8 mouse cellular contexts compared by ENCODE assay signal in genomic region chr13:53285261-53285755, GRCm38 (mm10). TPM values are rescaled to one million over a fixed set of nuclear protein-coding genes. Genes with fewer than 3 reads are reported as not detected.
DNase-seq lines count a peak whose midpoint lies in the region; ATAC-seq and TF ChIP-seq lines count a peak whose summit lies in the region.
"Had no signal": no experiment of that assay in that cellular context is flagged by ENCODE, and none has a peak within 500 bp of the region (broad histone marks: within the 10 kb centered on the region; RNA-seq: fewer than 3 reads in every experiment).

No protein-coding gene starts in this region.

- ATAC-seq in forebrain, embryonic 13.5 days = peak; percentile 75
- ATAC-seq in hindbrain, embryonic 15.5 days (ENCODE audit: low FRiP score, low read depth) = no peak

- peak overlapping the region; percentile 69 for H3K4me2 ChIP-seq in forebrain, embryonic 13.5 days
- peak overlapping the region; percentile 66 for H3K4me2 ChIP-seq in hindbrain, embryonic 15.5 days

- no peak for DNase-seq in ES-E14 (ENCODE audit: low read depth, low spot score)
- DNase-seq in lung, postnatal 10 days = peak; percentile 47
- DNase-seq in yolk sac, embryonic 10.5 days (ENCODE audit: low spot score) = peak; percentile 20
- no peak for DNase-seq in left cerebral cortex, adult 18-20 months (ENCODE audit: low spot score in 2 of 2)

- no peaks in the 10 kb centered on the region for H3K36me3 ChIP-seq in E14TG2a.4 (ENCODE audit: insufficient read depth, low read length)
- H3K36me3 ChIP-seq in ES-E14 (ENCODE audit: control insufficient read depth, insufficient read depth, low read length, poor library complexity, severe bottlenecking) = no peaks in the 10 kb centered on the region
- H3K36me3 ChIP-seq in forebrain, embryonic 13.5 days (ENCODE audit: poor library complexity, severe bottlenecking) = no peaks in the 10 kb centered on the region
- no peaks in the 10 kb centered on the region for H3K36me3 ChIP-seq in hindbrain, embryonic 15.5 days

- H3K4me1 ChIP-seq in E14TG2a.4 (replicated peaks; ENCODE audit: low read depth, low read length) = peaks cover 29% of the 10 kb centered on the region
- H3K4me1 ChIP-seq in ES-E14 (ENCODE audit: control insufficient read depth in 2 of 2, insufficient read depth in 2 of 2, low read length in 2 of 2, poor library complexity in 1 of 2) = peaks cover 0 to 3% of the 10 kb centered on the region in 2 experiments; a peak in 2 of 4 replicates
- peaks cover 42% of the 10 kb centered on the region for H3K4me1 ChIP-seq in forebrain, embryonic 13.5 days
- H3K4me1 ChIP-seq in hindbrain, embryonic 15.5 days (replicated peaks) = peaks cover 16% of the 10 kb centered on the region

- peaks cover 74% of the 10 kb centered on the region for H3K27me3 ChIP-seq in E14TG2a.4 (ENCODE audit: insufficient read depth, low read length)
- peaks cover 31% of the 10 kb centered on the region for H3K27me3 ChIP-seq in forebrain, embryonic 13.5 days
- H3K27me3 ChIP-seq in hindbrain, embryonic 15.5 days = peaks cover 16% of the 10 kb centered on the region

- under 1% methylated on average over 35 of the region's 35 CpGs for WGBS in forebrain, embryonic 13.5 days
- under 1% methylated on average over 35 of the region's 35 CpGs for WGBS in hindbrain, embryonic 15.5 days

- no peak overlapping the region for H3K27ac ChIP-seq in ES-E14 (ENCODE audit: insufficient read depth, low read depth, low read length, poor library complexity, severe bottlenecking)
- no peak overlapping the region for H3K27ac ChIP-seq in forebrain, embryonic 13.5 days
- H3K27ac ChIP-seq in hindbrain, embryonic 15.5 days (replicated peaks) = no peak overlapping the region

- TF ChIP-seq CTCF in E14TG2a.4 (conservative IDR thresholded peaks at IDR 0.05; ENCODE audit: low read length) = no peak

- H3K4me3 ChIP-seq in E14TG2a.4 (replicated peaks; ENCODE audit: low read length) (peak overlapping the region; percentile 86), ES-E14 (ENCODE audit: insufficient read depth in 1 of 2, low read depth in 1 of 2, low read length in 2 of 2, poor library complexity in 1 of 2, severe bottlenecking in 1 of 2) (peak overlapping the region; percentile 78 to 81)
- peak overlapping the region; percentile 50 for H3K4me3 ChIP-seq in forebrain, embryonic 13.5 days
- H3K4me3 ChIP-seq in hindbrain, embryonic 15.5 days = peak overlapping the region; percentile 44

- peaks cover 6% of the 10 kb centered on the region; the same call in 1 of the 2 replicates for H3K9me3 ChIP-seq in E14TG2a.4 (ENCODE audit: low read length)
- no peaks in the 10 kb centered on the region for H3K9me3 ChIP-seq in ES-E14 (ENCODE audit: control insufficient read depth, insufficient read depth, low read depth, low read length)
- H3K9me3 ChIP-seq in forebrain, embryonic 13.5 days (replicated peaks) = no peaks in the 10 kb centered on the region
- no peaks in the 10 kb centered on the region for H3K9me3 ChIP-seq in hindbrain, embryonic 15.5 days

- in situ Hi-C loops in ES-E14 (cut with MboI; ENCODE audit: low sequenced_read_pairs in 2 of 2, unreplicated experiment in 2 of 2) = no loop called here

- H3K9ac ChIP-seq in ES-E14 (ENCODE audit: insufficient read depth, low read depth, low read length, poor library complexity, severe bottlenecking) = peak overlapping the region; percentile 76
- peak overlapping the region; percentile 73 for H3K9ac ChIP-seq in forebrain, embryonic 13.5 days
- H3K9ac ChIP-seq in hindbrain, embryonic 15.5 days = peak overlapping the region; percentile 17

TF ChIP-seq in ES-E14, 5 proteins besides CTCF, POLR2A, EP300 and RAD21:
- TF ChIP-seq ZNF384 (IDR thresholded peaks at IDR 0.05; ENCODE audit: low read depth, low read length) = no peak

RNA-seq across cellular contexts. Expression of gene Ror2, which starts 0.6 kb away (rescaled TPM):
- 15.1 and 17.2 TPM in 2 replicates for total RNA-seq in ES-E14 (2012; rRNA removed)
- polyA plus RNA-seq in forebrain, embryonic 13.5 days (2015; fragmentation: Nextera tagmentation; extraction: Ambion mirVana) = 5.8 and 6.5 TPM in 2 replicates
- 3.3 and 3.8 TPM in 2 replicates for polyA plus RNA-seq in hindbrain, embryonic 15.5 days (2015; fragmentation: Nextera tagmentation; extraction: Ambion mirVana)
- 1 to 10 TPM; 1.1 to 1.8 TPM for total RNA-seq in left cerebral cortex, adult 18-20 months (2021)
- total RNA-seq: neutrophil, adult 5-6 weeks had no signal

Comparison
In these comparisons a context has a peak if more than half of its experiments do, and no peak if none do; other contexts are left out.
1. DNase-seq: peak in lung, postnatal 10 days (single experiment) and yolk sac, embryonic 10.5 days (single experiment); none in ES-E14 (single experiment) and left cerebral cortex, adult 18-20 months (0 of 2).
2. H3K9ac ChIP-seq: peak in every context shown above with its lines; median percentile 76 in ES-E14; 73 in forebrain, embryonic 13.5 days; 17 in hindbrain, embryonic 15.5 days.
3. Peak in every context shown above with its lines, with median percentiles within 50 percentile points of each other: H3K4me3 ChIP-seq.